Mouse (Mus musculus) heart, adult 11 months (tissue): ENCODE measurements around the gene Mdm2.
"Not testable (repeated sequence)": the region's sequence is repeated elsewhere in the genome, so short reads cannot be mapped to it uniquely, and the experiment has no call there.

Experiments used
- DNase-seq: peaks from one replicate; pipeline ENCODE4 v3.0.0; 2022

Mdm2 gene

GRCm38 (mm10) chr10:117710604-117711141 is at the start of gene Mdm2:
Gene Mdm2, minus strand, starts transcription at chr10:117710758.
- DNase-seq, result peak; percentile 99

- DNase-seq, result no peak
Observed at GRCm38 (mm10) chr10:117759844-117760630, 49.5 kb upstream of the Mdm2 start.

GRCm38 (mm10) chr10:117758749-117759727 is 48.5 kb upstream of the Mdm2 start:
- peak; percentile 73 for DNase-seq

- DNase-seq, result not testable (repeated sequence)
Observed at GRCm38 (mm10) chr10:117758344-117758743, 47.8 kb upstream of the Mdm2 start.

GRCm38 (mm10) chr10:117757796-117758342 is 47.3 kb upstream of the Mdm2 start:
- no peak for DNase-seq

GRCm38 (mm10) chr10:117757259-117757658 is 46.7 kb upstream of the Mdm2 start:
- no peak for DNase-seq

GRCm38 (mm10) chr10:117756784-117757183 is 46.2 kb upstream of the Mdm2 start:
- DNase-seq, result no peak

- DNase-seq, result peak; percentile 73
Observed at GRCm38 (mm10) chr10:117755799-117756467, 45.4 kb upstream of the Mdm2 start.

GRCm38 (mm10) chr10:117755086-117755798 is 44.7 kb upstream of the Mdm2 start:
- DNase-seq, result peak; percentile 91

- no peak for DNase-seq
Observed at GRCm38 (mm10) chr10:117754609-117754940, 44.0 kb upstream of the Mdm2 start.

- no peak for DNase-seq
Observed at GRCm38 (mm10) chr10:117753711-117754608, 43.4 kb upstream of the Mdm2 start.

- peak; percentile 73 for DNase-seq
Observed at GRCm38 (mm10) chr10:117752851-117753647, 42.5 kb upstream of the Mdm2 start.

- DNase-seq, result no peak
Observed at GRCm38 (mm10) chr10:117752304-117752821, 41.8 kb upstream of the Mdm2 start.

GRCm38 (mm10) chr10:117751744-117752143 is 41.2 kb upstream of the Mdm2 start:
- DNase-seq, result no peak

GRCm38 (mm10) chr10:117751282-117751610 is 40.7 kb upstream of the Mdm2 start:
- no peak for DNase-seq

- DNase-seq, result no peak
Observed at GRCm38 (mm10) chr10:117750529-117751281, 40.1 kb upstream of the Mdm2 start.

- no peak for DNase-seq
Observed at GRCm38 (mm10) chr10:117749787-117750343, 39.3 kb upstream of the Mdm2 start.

GRCm38 (mm10) chr10:117749050-117749686 is 38.6 kb upstream of the Mdm2 start:
- no peak for DNase-seq
